Mouse (Mus musculus): Measurements from ENCODE around the gene Ugt1a10. TPM values are rescaled to one million over a fixed set of nuclear protein-coding genes. Genes with fewer than 3 reads are reported as not detected.

The Ugt1a10 gene
- total and polyA plus RNA-seq, 2 experiments from 2014 or later, result not detected

GRCm38 (mm10) chr1:88260604-88261377 is 205.6 kb downstream of the Ugt1a10 start:
- Histone ChIP-seq H3K36me3 (ENCODE audit: insufficient read depth, low read length) (peaks cover 67% of the 10 kb centered on the region), H3K27ac (ENCODE audit: low read depth, low read length) (no peak overlapping the region), H3K9me3 (ENCODE audit: low read length) (peaks cover 31% of the 10 kb centered on the region), H3K4me3 (ENCODE audit: low read depth, low read length) (no peak overlapping the region), H3K9ac (replicated peaks; ENCODE audit: low read length, poor library complexity, severe bottlenecking) (no peak overlapping the region), H3K27me3 (ENCODE audit: insufficient read depth, low read length) (no peaks in the 10 kb centered on the region), H3K4me1 (ENCODE audit: insufficient read depth, low read length) (no peaks in the 10 kb centered on the region), H3K4me2 (ENCODE audit: low read depth, low read length, poor library complexity, severe bottlenecking) (no peak overlapping the region)
- DNase-seq (ENCODE audit: low spot score) (no peak), ATAC-seq (ENCODE audit: low FRiP score) (no peak)
- TF ChIP-seq CTCF (IDR thresholded peaks at IDR 0.05), result no peak
- 83% methylated on average over 10 of the region's 10 CpGs for WGBS

- WGBS, result 90% methylated on average over 7 of the region's 7 CpGs
- H3K4me1 ChIP-seq (ENCODE audit: insufficient read depth, low read length), result no peaks in the 10 kb centered on the region
- peaks cover 22% of the 10 kb centered on the region for H3K9me3 ChIP-seq (ENCODE audit: low read length)
- peaks cover 76% of the 10 kb centered on the region for H3K36me3 ChIP-seq (ENCODE audit: insufficient read depth, low read length)
- no peak for TF ChIP-seq CTCF (IDR thresholded peaks at IDR 0.05)
- ATAC-seq (ENCODE audit: low FRiP score), result no peak
- DNase-seq (ENCODE audit: low spot score), result no peak
- H3K4me3 ChIP-seq (ENCODE audit: low read depth, low read length), result no peak overlapping the region
- H3K4me2 ChIP-seq (ENCODE audit: low read depth, low read length, poor library complexity, severe bottlenecking), result no peak overlapping the region
- no peak overlapping the region for H3K9ac ChIP-seq (replicated peaks; ENCODE audit: low read length, poor library complexity, severe bottlenecking)
- no peaks in the 10 kb centered on the region for H3K27me3 ChIP-seq (ENCODE audit: insufficient read depth, low read length)
- no peak overlapping the region for H3K27ac ChIP-seq (ENCODE audit: low read depth, low read length)
These were observed 206.5 kb downstream of the Ugt1a10 start for GRCm38 (mm10) chr1:88261706-88262105.

GRCm38 (mm10) chr1:88262255-88262654 is 207.1 kb downstream of the Ugt1a10 start:
- Histone ChIP-seq H3K27me3 (ENCODE audit: insufficient read depth, low read length) (no peaks in the 10 kb centered on the region), H3K4me3 (ENCODE audit: low read depth, low read length) (no peak overlapping the region), H3K27ac (ENCODE audit: low read depth, low read length) (no peak overlapping the region), H3K4me1 (ENCODE audit: insufficient read depth, low read length) (no peaks in the 10 kb centered on the region), H3K36me3 (ENCODE audit: insufficient read depth, low read length) (peaks cover 81% of the 10 kb centered on the region), H3K4me2 (ENCODE audit: low read depth, low read length, poor library complexity, severe bottlenecking) (no peak overlapping the region), H3K9ac (replicated peaks; ENCODE audit: low read length, poor library complexity, severe bottlenecking) (no peak overlapping the region), H3K9me3 (ENCODE audit: low read length) (peaks cover 16% of the 10 kb centered on the region)
- DNase-seq (ENCODE audit: low spot score), result peak; percentile 81
- 88% methylated on average over 4 of the region's 4 CpGs for WGBS
- ATAC-seq (ENCODE audit: low FRiP score), result no peak
- no peak; the same call in 1 of the 2 replicates for TF ChIP-seq CTCF (IDR thresholded peaks at IDR 0.05)

- H3K27me3 ChIP-seq (ENCODE audit: insufficient read depth, low read length), result no peaks in the 10 kb centered on the region
- no peak for ATAC-seq (ENCODE audit: low FRiP score)
- H3K27ac ChIP-seq (ENCODE audit: low read depth, low read length), result no peak overlapping the region
- TF ChIP-seq CTCF (IDR thresholded peaks at IDR 0.05), result no peak
- DNase-seq (ENCODE audit: low spot score), result no peak
- no peak overlapping the region for H3K4me3 ChIP-seq (ENCODE audit: low read depth, low read length)
- no peak overlapping the region for H3K9ac ChIP-seq (replicated peaks; ENCODE audit: low read length, poor library complexity, severe bottlenecking)
- no peaks in the 10 kb centered on the region for H3K4me1 ChIP-seq (ENCODE audit: insufficient read depth, low read length)
- peaks cover 12% of the 10 kb centered on the region for H3K9me3 ChIP-seq (ENCODE audit: low read length)
- peaks cover 88% of the 10 kb centered on the region for H3K36me3 ChIP-seq (ENCODE audit: insufficient read depth, low read length)
- no peak overlapping the region for H3K4me2 ChIP-seq (ENCODE audit: low read depth, low read length, poor library complexity, severe bottlenecking)
- 77% methylated on average over 6 of the region's 6 CpGs for WGBS
These were observed 207.8 kb downstream of the Ugt1a10 start for GRCm38 (mm10) chr1:88262961-88263360.

- Histone ChIP-seq H3K36me3 (ENCODE audit: insufficient read depth, low read length) (peaks cover 97% of the 10 kb centered on the region), H3K9me3 (ENCODE audit: low read length) (peaks cover 7% of the 10 kb centered on the region; the same call in 1 of the 2 replicates), H3K27me3 (ENCODE audit: insufficient read depth, low read length) (no peaks in the 10 kb centered on the region), H3K4me1 (ENCODE audit: insufficient read depth, low read length) (no peaks in the 10 kb centered on the region), H3K27ac (ENCODE audit: low read depth, low read length) (no peak overlapping the region), H3K9ac (replicated peaks; ENCODE audit: low read length, poor library complexity, severe bottlenecking) (no peak overlapping the region), H3K4me3 (ENCODE audit: low read depth, low read length) (no peak overlapping the region), H3K4me2 (ENCODE audit: low read depth, low read length, poor library complexity, severe bottlenecking) (no peak overlapping the region)
- ATAC-seq (ENCODE audit: low FRiP score), result no peak
- 92% methylated on average over 5 of the region's 5 CpGs for WGBS
- TF ChIP-seq CTCF (IDR thresholded peaks at IDR 0.05), result no peak
- DNase-seq (ENCODE audit: low spot score), result no peak
These were observed 208.6 kb downstream of the Ugt1a10 start for GRCm38 (mm10) chr1:88263778-88264177.

- Histone ChIP-seq H3K27ac (ENCODE audit: low read depth, low read length) (no peak overlapping the region), H3K9ac (replicated peaks; ENCODE audit: low read length, poor library complexity, severe bottlenecking) (no peak overlapping the region), H3K9me3 (ENCODE audit: low read length) (peaks cover 5% of the 10 kb centered on the region; the same call in 1 of the 2 replicates), H3K4me2 (ENCODE audit: low read depth, low read length, poor library complexity, severe bottlenecking) (no peak overlapping the region), H3K4me3 (ENCODE audit: low read depth, low read length) (no peak overlapping the region), H3K36me3 (ENCODE audit: insufficient read depth, low read length) (peaks cover 100% of the 10 kb centered on the region), H3K4me1 (ENCODE audit: insufficient read depth, low read length) (no peaks in the 10 kb centered on the region), H3K27me3 (ENCODE audit: insufficient read depth, low read length) (no peaks in the 10 kb centered on the region)
- DNase-seq (ENCODE audit: low spot score), result no peak
- ATAC-seq (ENCODE audit: low FRiP score), result no peak
- WGBS, result 92% methylated on average over 7 of the region's 7 CpGs
- TF ChIP-seq CTCF (IDR thresholded peaks at IDR 0.05), result no peak
These were observed 209.2 kb downstream of the Ugt1a10 start for GRCm38 (mm10) chr1:88264237-88264868.
